Mouse (Mus musculus): ENCODE measurements around the gene Tmem240.
"Not testable (repeated sequence)": the region's sequence is repeated elsewhere in the genome, so short reads cannot be mapped to it uniquely, and the experiment has no call there.

Gene Tmem240

DNA sequence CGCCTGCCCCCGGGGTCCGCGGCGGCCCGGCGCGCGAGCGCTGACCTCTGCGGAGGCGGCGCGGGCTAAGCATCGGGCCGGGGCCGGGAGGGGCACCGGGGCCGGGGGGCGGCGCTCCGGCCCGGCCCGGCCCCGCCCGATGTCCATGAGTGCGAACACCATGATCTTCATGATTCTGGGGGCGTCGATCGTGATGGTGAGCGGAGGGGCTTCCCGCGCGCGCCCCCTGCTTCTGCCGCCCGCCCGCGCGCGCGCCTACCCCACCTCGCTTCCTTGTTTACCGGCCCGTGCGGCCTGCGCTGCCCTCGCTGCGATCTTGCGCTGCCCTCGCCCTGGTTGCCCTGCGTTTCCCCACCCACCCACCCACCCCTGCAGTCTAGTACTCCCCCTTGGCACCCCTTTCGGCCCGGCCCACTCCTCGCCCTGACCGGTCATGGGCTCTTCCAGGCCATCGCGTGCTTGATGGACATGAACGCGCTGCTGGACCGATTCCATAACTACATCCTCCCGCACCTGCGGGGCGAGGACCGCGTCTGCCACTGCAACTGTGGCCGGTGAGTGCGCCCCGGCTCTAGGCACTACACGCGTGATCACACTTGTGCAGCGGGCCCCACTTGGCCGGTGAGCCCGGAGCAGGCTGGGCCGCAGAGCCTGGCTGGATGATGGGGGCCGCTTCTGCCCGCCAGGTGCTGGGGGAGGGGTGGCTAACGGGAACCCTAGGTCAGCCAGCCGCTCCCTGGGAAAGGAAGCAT is 527 bp downstream of the Tmem240 start:
- DNase-seq (ENCODE audit: low read depth, low spot score): peak; percentile 37

DNA sequence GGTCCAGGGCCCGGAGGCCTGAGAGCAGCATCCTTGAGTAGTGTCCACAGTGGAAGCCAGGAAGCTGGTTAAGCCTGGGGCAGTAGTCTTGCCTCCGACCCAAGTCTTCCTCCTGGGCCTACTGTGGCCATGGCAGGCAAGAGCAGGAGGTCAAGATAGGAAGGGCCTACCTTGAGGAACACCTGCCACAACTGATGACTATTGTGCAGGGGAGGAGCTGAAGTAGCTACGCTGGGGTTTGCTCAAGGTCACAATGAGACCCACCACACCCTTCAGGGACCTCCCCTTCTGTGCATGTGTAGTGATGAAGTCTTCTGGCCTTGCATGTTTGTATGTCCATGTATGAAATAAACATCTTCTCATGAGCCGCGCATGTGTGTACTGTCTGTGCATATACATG is 1.2 kb downstream of the Tmem240 start:
- DNase-seq (ENCODE audit: low read depth, low spot score): no peak

DNA sequence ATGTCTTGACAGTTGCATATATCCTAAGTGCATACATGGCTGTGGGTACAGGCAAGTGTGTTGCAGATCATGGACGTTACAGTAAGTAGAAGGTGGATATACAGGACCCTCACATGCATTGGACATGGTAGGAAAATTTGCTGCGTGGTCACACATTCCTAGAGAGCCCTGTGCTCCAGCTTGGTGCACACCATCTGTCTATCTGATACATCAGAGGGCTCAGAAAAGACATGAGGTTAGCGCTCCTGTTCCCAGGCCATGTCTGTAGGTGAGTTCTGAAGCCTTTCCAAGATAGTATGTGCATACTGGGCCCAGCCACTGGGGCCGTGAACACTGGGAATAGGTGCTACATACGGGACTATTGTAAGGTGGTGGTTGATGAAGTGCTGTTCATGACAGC is 1.8 kb downstream of the Tmem240 start:
- DNase-seq (ENCODE audit: low read depth, low spot score): no peak

DNA sequence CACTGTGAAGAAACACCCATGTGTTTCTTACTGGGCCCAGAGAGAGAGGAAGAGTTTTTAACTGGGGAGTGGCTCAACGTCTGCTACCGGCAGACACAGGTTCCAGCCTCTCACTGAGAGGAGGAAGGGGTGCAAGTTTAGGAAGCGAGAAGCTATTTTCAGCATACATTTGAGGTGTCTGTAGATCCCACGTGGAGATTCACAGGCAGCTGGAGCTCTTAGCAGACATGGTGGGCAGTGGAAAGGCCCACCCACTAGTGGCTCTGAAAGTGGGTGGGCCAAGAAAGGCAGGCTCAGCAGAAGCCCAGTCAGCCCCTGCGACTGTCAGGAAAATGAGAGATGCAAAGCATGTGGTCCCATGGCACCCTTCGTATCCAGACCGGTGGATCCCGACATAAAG is 3.7 kb downstream of the Tmem240 start:
- DNase-seq (ENCODE audit: low read depth, low spot score): no peak

DNA sequence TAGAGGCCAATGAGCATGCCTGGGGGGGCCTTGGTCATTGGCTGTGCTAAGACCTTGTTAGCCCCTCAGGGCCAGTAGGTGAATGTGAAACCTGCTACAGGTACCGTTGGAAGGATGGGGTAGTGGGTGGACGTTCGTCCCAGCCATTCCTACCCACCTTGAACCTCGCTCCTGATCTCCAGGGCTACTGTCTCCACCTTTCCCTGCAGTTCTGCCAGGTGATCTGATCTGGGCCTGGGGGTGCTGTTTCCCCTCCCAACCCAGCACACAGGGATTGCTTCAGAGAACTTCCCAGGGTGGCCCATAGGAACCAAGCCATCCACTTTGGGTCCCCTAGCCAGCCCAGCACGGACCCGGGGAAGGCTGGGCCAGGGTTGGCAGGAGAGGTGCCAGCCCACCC is 4.6 kb downstream of the Tmem240 start:
- no peak for DNase-seq (ENCODE audit: low read depth, low spot score)

DNA sequence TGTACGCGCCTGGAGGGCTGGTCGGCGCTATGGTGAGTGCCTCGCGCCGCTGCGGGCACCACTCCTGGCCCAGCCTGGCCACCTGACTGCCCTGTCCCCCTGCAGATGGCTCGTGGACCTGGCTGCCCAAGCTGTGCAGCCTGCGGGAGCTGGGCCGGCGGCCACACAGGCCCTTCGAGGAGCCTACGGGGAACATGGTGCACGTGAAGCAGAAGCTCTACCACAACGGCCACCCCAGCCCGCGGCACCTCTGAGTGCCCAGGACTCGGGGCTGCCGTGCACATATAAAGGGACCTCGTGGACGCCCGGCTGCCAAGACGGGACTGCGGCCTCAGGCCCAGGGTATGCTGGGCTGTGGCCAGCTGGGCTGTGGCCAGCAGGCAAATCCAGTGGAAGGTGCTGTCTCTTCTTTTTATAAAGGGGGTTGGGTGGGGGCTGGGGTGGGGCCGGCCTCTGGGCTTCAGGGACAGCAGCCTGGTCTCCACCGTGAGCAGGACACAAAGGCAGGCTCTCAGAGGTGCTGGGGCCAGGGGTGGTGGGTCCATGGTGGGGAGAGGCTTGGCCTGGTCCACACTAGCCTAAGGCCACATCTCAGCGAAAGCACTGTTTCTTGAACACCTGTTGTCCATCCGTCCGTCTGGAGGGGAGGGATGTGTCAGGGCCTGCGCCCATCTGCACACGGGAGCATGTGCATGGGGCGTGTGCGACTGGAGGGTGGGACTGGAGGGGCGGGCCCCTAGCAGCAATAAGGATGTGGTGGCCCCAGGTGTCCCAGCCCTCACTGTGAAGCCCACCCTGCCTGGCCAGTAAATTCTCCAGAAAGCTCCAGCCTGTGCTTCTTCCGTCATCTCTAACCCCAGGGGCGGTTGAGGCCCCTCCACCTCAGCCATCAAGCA is 5.4 kb downstream of the Tmem240 start:
- DNase-seq (ENCODE audit: low read depth, low spot score): no peak

DNA sequence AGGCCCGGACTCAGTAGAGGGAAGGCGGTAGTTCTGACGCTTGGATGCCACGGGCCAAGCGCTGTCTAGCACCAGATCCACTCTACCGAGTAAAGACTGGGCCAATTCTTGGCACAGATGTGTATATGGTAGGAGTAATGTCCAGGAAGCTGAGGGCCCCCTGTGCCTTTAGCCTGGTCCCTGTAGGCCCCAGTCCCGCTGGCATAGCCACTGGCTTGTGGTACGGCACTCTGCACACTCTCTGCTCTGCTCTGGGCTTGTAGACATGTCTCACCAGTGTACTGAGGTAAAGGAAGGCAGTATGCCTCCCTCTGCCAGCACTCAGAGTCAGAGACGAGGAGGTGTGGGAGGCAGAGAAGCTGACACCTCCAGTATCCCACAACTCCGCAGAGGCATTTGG is 6.1 kb downstream of the Tmem240 start:
- DNase-seq (ENCODE audit: low read depth, low spot score): not testable (repeated sequence)

DNA sequence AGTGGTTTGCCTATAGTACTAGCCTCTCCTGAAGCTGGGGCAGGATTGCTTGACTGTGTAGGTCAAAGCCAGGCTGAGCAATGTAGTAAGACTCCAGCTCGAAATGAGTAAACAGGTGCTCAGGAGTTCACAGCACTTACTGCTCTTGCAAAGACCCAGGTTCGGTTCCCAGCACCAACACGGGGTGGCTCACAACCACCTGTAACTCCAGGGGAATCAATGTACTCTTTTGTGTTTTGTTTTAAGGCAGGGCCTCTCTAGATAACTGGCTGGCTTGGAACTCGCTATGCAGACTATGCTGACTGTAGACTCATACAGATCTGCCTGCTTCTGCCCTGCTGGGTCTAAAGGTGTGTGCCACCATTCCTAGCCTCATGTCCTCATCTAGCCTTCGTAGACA is 8.1 kb downstream of the Tmem240 start:
- DNase-seq (ENCODE audit: low read depth, low spot score): no peak

DNA sequence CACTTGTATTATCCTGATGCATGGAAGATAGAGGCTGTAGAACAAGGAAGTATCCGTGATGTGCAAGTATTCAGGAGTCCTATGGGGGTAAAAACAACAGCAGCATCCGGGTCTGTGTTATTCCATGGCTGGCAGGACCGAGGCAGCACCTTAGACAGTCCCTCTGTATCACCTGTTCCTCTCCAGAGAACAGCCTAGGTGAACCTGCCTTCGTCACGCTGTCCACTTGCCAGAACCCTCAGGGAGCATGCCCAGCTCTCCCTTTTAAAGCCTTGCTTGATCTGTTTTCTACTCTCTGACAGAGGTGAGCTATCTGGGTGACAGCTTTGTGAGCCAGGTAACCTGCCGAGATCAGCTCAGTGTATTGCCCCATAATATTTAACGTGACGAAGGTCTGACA is 9.9 kb downstream of the Tmem240 start:
- DNase-seq (ENCODE audit: low read depth, low spot score): no peak

DNA sequence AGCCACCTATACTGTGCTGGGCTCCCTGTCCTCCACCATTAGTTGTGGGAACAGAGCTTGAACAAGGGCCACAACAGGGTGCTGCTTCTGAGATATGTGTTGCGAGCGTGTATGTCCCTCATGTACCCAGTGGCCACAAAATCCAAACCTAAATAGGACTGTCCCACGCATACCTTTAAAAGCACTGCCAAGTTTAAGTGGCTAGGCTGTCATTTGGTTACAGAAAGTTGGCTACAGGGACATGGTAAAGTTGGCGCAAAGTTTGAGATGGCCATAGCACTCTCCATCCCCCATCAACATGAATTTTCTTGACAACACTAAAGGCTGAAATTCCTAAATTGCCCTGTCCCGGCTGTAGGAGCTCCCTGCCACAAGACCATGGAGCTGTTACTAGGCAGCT is 10.5 kb downstream of the Tmem240 start:
- no peak for DNase-seq (ENCODE audit: low read depth, low spot score)

DNA sequence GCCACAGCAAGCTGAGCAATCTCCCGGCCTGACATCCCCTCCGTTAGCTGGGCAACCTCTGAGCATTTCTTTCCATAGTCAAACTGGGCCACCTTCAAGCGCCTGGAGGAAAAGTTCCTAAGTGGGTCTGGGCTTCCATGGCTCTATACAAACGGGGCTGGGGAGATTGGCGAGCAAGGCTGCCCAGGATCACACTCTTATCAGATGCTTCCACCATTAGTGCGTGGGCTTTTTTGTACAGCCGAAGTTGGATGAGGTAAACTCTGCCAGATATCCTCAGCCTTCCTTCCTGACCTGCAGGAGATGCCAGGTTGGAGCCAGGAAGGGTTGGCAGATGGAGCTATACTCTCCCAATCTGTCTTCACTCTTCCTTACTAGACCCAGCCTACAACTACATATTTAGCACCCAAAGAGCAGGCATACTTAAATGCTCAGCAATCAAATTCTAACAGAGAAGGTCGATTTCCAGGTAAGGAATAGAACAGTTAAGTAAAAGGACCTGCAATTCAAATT is 11.5 kb downstream of the Tmem240 start:
- no peak for DNase-seq (ENCODE audit: low read depth, low spot score)

DNA sequence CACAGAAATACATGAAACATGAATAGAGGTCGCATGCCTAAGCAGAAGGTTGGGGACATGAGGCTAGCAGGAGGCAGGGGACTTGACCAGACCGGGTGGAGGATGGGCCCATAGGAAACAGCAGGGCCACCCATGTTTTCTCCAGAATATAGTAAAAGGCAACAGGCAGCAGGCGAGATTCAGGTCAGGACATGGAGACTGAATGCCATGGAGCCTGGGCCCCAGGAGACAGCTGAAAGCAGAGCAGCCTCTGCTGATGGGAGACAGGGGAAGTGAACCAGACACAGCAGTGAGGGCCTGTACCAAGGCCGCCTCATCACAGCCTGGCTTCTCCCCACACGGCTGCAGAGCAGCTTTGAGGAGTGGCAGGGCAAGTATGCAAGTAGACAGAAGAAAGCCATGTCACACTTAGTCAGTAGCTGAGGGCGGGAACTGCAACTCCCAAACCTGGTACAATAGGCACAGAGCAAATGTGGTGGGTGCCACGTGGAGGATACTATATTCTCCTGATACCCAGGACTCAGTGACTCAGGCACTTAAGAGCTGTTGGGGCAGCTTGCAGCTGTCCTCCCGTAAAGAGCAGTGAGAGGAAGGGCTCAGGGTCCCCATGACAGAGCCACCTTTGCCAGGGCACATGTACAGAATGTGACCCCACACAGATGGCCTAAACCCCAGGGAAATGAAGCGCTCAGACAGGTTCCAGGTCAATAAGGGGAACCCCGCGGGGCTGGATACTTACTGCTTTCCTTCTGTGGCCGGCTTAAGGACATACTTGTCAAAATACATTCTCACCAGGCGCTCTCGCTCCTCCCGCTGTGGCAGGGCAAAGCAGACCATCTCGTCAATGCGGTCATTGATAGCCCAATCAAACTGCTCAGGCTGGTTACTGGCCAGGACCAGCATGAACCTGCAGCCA is 12.2 kb downstream of the Tmem240 start:
- no peak for DNase-seq (ENCODE audit: low read depth, low spot score)

DNA sequence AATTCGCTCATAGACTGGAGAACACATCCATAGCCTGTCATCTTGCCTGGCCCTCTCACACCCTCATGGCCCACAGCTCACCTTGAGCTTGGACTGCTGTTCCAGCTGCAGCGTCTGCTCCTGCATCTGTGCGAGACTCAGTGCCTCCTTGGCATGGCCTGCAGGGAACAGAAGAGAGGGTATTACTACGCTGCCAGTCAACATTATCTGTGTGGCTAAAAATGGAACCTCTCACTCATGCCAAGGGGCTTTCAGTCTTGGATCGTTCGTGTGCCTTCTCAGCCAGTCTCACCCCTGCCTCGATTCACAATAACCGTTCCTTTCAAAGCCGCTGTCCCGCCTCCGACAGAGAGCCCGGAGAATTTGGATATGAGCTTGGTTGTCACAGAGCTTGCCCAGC is 22.4 kb downstream of the Tmem240 start:
- no peak for DNase-seq (ENCODE audit: low read depth, low spot score)

DNA sequence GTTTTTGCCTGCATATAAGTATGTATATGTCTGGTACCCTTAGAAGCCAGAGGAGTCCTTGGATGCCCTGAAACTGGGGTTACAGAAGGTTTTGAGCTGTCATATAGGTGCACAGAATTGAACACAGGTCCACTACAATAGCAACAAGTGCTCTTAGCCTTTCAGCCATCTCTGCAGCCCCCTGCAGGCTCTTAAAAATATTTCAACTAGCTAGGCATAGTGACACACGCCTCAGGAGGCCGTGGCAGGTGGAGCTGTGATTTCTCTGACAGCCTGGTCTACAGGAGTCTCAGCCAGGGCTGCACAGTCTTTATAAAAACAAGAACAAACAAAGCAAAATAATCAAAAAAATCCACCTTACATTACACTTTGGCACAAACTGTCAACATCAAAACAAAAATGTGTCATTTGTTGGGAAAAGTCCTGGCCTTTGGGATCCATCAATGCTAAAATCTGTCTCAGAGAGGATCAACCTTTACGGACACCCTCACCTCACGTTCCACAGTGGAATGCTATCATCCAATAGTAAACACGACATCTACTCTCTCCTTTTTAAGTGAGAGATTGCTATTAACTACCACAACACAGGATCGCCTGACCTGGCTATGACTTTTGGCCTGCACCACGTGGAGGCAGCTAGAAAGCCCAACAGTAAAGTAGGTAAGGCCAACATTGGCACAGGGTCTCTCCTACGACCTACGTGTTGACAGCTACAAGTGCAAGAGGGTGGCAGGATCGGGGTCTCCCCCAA is 25.4 kb downstream of the Tmem240 start:
- DNase-seq (ENCODE audit: low read depth, low spot score): peak; percentile 46

DNA sequence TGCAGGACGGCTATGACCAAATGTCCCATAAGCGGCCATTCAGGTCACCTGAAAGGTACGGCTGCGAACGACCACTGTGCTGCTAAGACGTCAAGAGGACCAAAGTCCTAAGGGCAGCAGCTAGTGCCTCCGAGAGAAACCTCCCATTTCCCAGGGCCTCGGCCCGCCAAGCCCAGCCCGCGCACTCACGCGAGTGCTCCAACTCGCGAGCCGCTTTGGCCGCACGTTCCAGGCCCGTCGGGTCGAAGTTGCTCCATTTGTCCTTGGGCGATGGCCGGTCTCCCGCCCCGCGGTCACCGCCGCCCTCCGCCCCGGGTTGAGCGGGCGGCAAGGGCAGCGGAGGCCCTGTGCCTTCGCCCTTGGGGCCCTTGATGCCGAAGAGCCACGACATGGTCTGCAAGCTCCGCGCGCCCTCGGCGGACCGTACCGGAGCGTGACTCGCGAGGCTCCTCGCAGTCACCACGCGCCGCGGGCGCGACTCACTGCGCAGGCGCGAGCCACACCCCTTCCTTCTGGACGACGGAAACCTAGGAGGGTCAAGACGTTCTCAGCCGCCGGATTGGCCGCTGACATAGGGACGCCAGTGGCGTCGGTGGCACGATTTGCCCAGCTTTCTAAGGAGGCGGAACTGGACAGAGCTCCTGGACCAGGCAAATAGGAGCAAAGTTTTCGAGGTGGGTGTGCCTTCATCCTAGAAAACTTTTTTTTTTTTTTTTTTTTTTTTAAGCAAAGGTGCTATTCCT is 26.2 kb downstream of the Tmem240 start, which contains the start of gene Atad3a:
Gene Atad3a (minus strand): TSS at position 481 of the 743 bp plus-strand sequence.
- DNase-seq (ENCODE audit: low read depth, low spot score): peak; percentile 99

DNA sequence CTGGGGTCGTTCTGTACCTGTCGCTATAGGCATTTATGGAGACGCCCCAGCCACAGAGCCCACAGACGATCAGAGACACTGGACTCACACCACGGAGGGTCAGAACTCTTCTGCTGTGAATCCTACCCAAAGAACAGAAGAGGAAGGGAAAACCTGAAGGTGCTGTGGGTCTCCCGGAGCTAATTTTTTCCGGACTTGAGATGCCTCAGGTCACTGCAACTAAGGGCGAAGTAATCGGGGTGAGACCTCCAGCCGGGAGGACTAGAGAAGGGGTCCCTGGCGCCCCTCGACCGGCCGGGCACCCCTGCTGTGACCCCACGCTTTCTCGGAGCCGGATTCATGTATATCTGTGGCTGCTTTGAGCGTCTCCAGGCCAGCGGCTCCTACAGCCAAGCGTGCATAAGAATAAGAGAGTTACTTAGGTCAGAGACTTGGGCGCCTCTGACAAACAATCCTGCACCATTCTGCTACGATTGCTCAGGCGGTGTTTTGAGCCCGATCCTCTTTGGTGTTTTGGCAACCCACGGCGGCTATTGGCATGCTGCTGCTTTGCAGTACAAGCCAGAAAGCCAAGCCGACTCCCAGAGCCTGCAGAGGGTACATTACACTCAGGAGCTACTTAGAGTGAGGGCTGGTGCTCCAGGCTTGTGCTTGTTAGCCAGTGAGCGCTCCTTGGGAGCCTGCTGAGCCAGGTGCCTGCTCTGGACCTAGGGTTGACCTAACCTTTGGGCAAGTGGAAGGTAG is 26.9 kb downstream of the Tmem240 start:
- DNase-seq (ENCODE audit: low read depth, low spot score): no peak

DNA sequence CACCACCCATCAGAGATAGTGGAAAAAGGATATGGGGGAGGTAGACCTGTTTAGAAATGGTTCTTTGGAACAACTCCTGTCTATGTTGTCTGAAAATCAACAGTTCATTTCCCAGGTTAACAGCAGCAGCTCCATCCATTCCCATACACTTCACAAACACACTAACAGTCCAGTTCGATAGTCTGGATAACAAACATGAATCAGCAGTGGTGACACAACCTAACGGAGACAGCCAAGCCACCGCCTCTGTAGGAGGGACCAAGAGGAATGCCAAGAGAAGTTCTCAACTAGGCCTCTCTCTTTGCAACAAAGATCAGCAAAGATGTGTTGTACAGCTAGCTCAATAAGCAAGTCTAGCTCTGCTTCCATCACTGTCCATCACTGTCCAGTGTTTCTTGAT is 27.8 kb downstream of the Tmem240 start:
- DNase-seq (ENCODE audit: low read depth, low spot score): no peak

DNA sequence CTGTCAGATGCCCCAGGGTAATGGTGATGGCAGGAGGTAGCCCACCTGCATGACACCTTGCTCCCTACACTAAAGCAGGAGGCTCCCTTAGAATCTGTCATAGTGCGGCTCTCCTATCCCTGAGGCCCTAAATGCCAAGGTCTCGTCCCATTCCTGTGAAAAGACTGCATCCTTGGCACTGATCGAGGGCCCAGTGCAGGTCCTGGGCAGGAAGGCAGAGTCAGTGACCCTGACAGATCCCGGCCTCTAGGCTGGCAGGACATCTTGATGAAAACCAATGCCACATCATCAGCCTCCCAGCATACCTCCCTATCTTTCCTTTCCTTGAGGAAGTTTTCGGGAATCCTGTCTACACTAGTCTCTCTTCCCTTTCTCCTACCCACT is 34.9 kb downstream of the Tmem240 start:
- DNase-seq (ENCODE audit: low read depth, low spot score): no peak

DNA sequence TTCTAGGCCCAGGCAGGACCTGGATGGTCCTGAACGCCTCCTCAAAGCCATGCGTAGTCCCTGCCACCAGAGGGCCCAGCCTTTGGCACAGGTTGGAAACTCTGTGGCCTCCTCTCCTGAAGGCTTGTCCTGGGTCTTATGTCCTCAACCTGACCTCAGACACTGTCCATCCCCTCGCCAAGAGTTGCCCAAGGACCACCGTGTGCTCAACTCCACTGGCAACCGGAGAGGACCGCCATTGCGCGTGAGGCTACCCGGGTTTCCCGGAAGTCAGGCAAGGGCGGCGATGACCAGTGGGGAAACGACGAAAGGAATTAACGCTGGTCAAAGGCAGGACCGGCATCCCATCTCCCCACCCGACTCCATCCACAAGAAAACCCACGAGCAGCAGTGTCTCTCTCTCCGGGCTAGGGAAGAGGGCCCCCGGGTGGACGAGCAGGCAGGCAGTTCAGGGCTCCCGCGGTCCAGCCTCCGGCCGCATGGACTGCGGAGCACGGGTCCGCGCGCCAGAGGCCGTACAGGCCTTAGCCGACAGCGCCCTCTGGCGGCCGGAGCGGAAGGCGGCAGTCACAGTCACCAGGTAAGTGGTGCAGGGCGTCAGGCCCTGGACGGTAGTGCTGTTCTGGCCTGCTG is 35.4 kb downstream of the Tmem240 start:
- peak; percentile 92 for DNase-seq (ENCODE audit: low read depth, low spot score)
